18 mouse cellular contexts compared by ENCODE assay signal in genomic region chr1:189664061-189664872, GRCm38 (mm10).
"Had no signal": no experiment of that assay in that cellular context is flagged by ENCODE, and none has a peak within 500 bp of the region (broad histone marks: within the 10 kb centered on the region; RNA-seq: fewer than 3 reads in every experiment).

No protein-coding gene starts in this region.

- H3K4me3 ChIP-seq: limb, embryonic 10.5 days; liver, embryonic 15.5 days; midbrain, embryonic 10.5 days; myocyte; neural tube, embryonic 12.5 days; stomach, embryonic 15.5 days had no signal

- H3K9me3 ChIP-seq: limb, embryonic 10.5 days; liver, embryonic 15.5 days; midbrain, embryonic 10.5 days; neural tube, embryonic 12.5 days; stomach, embryonic 15.5 days had no signal

- ATAC-seq: lung, postnatal 0 days had no signal

- H3K4me1 ChIP-seq: limb, embryonic 10.5 days; liver, embryonic 15.5 days; midbrain, embryonic 10.5 days; neural tube, embryonic 12.5 days; stomach, embryonic 15.5 days had no signal

- H3K9ac ChIP-seq: liver, embryonic 15.5 days; neural tube, embryonic 12.5 days; stomach, embryonic 15.5 days had no signal

- DNase-seq: kidney, postnatal 36 days; lung, adult 2 months; lung, postnatal 4 days; midbrain, embryonic 14.5 days; retina, postnatal 1 day; right cerebral cortex, postnatal 4 days; spleen, adult 18-20 months; thymus, adult 2 months; thymus, postnatal 25 days had no signal

- H3K27me3 ChIP-seq: liver, embryonic 15.5 days; neural tube, embryonic 12.5 days; stomach, embryonic 15.5 days had no signal

- H3K4me2 ChIP-seq: liver, embryonic 11.5 days; liver, embryonic 15.5 days; neural tube, embryonic 12.5 days; stomach, embryonic 15.5 days had no signal

- H3K27ac ChIP-seq: kidney, postnatal 0 days; limb, embryonic 10.5 days; liver, embryonic 15.5 days; midbrain, embryonic 10.5 days; neural tube, embryonic 12.5 days; stomach, embryonic 15.5 days had no signal
